Mouse (Mus musculus) lung, postnatal 0 days (tissue): Measurements from ENCODE around the gene Lamc3.

Experiments used
- CTCF ChIP-seq: IDR thresholded peaks from 2 replicates; pipeline ENCODE4 v1.5.1; 2016; ENCODE audit warnings: antibody characterized with exemption, mild to moderate bottlenecking
- EP300 ChIP-seq: IDR thresholded peaks from 2 replicates; pipeline ENCODE4 v1.6.1; 2016; ENCODE audit warnings: antibody characterized with exemption, mild to moderate bottlenecking, control low read depth

- TF ChIP-seq EP300 (no peak), CTCF (no peak)
These were observed 12.7 kb upstream of the Lamc3 start for GRCm38 (mm10) chr2:31874290-31874855.
